In genomic region chr4:96680233-96680632, GRCm38 (mm10) we compare ENCODE assay signal across 9 mouse cellular contexts. TPM values are rescaled to one million over a fixed set of nuclear protein-coding genes. Genes with fewer than 3 reads are reported as not detected.
DNase-seq lines count a peak whose midpoint lies in the region; TF ChIP-seq lines count a peak whose summit lies in the region.
"Had no signal": no experiment of that assay in that cellular context is flagged by ENCODE, and none has a peak within 500 bp of the region (broad histone marks: within the 10 kb centered on the region; RNA-seq: fewer than 3 reads in every experiment).

No protein-coding gene starts in this region.

- TF ChIP-seq CTCF in layer of hippocampus, adult 2 months (conservative IDR thresholded peaks at IDR 0.05) = peak; percentile 78

- H3K4me3 ChIP-seq in layer of hippocampus, adult 2 months = no peak overlapping the region
- H3K4me3 ChIP-seq: neural tube, embryonic 15.5 days had no signal

- peak; percentile 3 to 43 for DNase-seq in heart, adult 18-20 months
- DNase-seq in heart, adult 11 months = no peak
- peak; percentile 16 for DNase-seq in ES-CJ7 (ENCODE audit: low read depth, low spot score)
- peak; percentile 53 for DNase-seq in adrenal gland, postnatal 10 days
- peak; percentile 46 to 51 for DNase-seq in layer of hippocampus, adult 2 months (ENCODE audit: low spot score in 2 of 2)
- DNase-seq in thymus, postnatal 14 days = no peak
- no peak for DNase-seq in spleen, postnatal 14 days (ENCODE audit: low spot score in 2 of 2)
- DNase-seq in lung, postnatal 4 days = no peak

- H3K27ac ChIP-seq in layer of hippocampus, adult 2 months = no peak overlapping the region
- H3K27ac ChIP-seq: neural tube, embryonic 15.5 days had no signal

RNA-seq across cellular contexts. Expression of gene Cyp2j5, which starts 16.3 kb away (rescaled TPM):
- total RNA-seq in heart, adult 18-20 months (2021) = not detected
- 10 to 100 TPM in 1 of 2 experiments, 1 to 10 TPM in 1; 6.8 to 17.9 TPM for total RNA-seq in adrenal gland, postnatal 10 days (2021)
- total RNA-seq in layer of hippocampus, adult 2 months (2021) = not detected

Comparison
In these comparisons a context has a peak if more than half of its experiments do, and no peak if none do; other contexts are left out.
1. DNase-seq: peak in heart, adult 18-20 months (2 of 2), ES-CJ7 (single experiment), adrenal gland, postnatal 10 days (single experiment) and layer of hippocampus, adult 2 months (2 of 2); none in heart, adult 11 months (single experiment), thymus, postnatal 14 days (single experiment), spleen, postnatal 14 days (0 of 2) and lung, postnatal 4 days (0 of 2).
2. RNA of gene Cyp2j5, which starts 16.3 kb away (total RNA-seq): 6.8 to 17.9 TPM in adrenal gland, postnatal 10 days; not detected in heart, adult 18-20 months and not detected in layer of hippocampus, adult 2 months; every median in the first group is over 4 times any median in the second.